Mouse (Mus musculus) small intestine, adult 10 weeks (tissue): ENCODE measurements around the gene Olfr1555-ps1. TPM values are rescaled to one million over a fixed set of nuclear protein-coding genes. Genes with fewer than 3 reads are reported as not detected.

Experiments used
- polyA plus RNA-seq: library from polyadenylated mRNA; stranded (reverse); fragments of 350-450 nt; fragmentation: Illumina TruSeq; extraction: RNeasy Lipid Tissue Mini Kit (QIAGEN cat#74804); gene quantifications from one replicate; pipeline ENCODE4 v1.2.3, GENCODE M21; 2014; ENCODE audit warnings: low replicate concordance

Gene Olfr1555-ps1
- polyA plus RNA-seq: not detected

DNA sequence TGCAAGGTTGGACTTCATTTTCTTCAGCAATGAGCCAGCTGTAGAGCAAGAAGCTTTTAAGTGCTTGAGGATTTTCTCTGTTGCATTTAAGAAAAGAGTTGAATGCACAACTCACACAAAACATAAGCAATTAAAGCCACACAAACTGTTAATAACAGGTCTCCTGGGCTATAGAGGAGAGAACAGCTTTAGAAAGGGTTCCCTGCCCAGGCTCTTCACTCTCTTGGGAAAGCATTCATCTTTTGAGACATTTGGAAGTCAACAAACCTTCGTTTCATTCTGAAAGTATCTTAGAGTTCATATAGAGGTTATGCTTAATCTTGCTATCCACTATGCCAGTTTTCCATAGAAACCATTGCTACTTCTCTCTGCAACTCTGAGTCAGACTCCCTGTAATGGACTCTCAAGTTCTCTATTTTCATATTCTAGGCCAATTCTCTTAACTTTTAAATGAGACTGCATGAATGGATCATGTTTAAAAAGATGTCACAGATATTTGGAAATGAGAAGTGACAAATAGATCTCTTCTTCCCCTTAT, at the start of gene Olfr1555-ps1:
Gene Olfr1555-ps1 (minus strand): TSS at position 51 of the 538 bp plus-strand sequence.

DNA sequence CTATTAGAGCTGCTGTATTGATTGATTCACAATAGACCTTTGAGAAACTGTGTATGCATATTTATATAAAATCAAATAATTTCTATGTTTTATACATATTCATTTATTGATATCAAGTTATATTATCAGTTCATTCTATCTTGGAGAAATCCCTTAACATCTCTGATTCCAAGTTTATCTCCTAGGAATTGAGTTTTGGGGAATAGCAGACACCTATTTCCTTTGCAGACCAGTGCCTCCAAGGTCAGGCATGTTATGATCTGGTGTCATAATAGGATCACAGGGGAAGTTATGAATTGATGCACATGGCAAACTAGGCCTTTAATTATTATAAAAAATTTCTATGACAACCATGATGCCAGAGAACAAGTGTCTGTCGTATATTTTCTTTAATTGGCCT, 30.4 kb upstream of the Olfr1555-ps1 start, which contains the start of gene Olfr1431:
Gene Olfr1431 (plus strand): TSS at position 301 of the 400 bp plus-strand sequence.

DNA sequence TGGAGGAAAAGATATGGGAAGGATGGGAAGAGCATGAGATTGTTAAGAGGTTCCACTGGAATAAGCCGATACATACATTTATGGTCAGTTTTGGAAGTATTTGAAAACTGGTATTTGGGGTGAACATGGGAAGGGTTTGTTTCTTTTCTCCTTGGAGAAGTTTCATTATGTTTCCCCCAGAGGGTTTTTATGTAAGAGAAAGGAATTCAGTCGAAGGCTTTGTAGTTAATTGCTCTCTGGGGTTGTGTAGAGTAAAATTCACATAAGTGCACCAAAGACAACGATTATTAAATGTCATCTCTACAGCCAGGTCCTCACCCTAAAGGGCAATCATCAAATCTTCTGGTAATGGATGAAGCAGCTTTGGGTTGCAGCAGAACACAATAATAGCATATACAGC, 46.8 kb downstream of the Olfr1555-ps1 start, which contains the start of gene Olfr76:
Gene Olfr76 (minus strand): TSS at position 101 of the 400 bp plus-strand sequence.

DNA sequence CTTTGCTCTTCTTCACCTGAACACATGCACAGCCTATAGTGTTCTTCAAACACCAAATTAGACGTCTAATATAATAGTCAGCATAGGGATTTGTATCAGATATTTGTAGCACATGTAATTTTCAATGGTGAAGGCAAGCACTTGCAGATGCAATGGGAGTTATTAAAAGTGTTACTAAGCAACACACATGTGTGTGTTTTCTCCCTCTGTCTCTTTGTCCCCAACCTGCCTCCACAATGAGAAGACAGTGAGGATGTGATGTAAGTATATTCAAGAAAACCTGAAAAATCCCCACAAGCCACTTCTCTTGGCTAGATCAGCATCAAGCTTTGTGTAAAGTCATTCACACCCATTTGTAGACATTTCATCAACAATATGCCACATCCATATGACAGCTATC, 54.1 kb downstream of the Olfr1555-ps1 start, which contains the start of gene Olfr1428:
Gene Olfr1428 (minus strand): TSS at position 101 of the 400 bp plus-strand sequence.

Other genes starting within 250 kb of the Olfr1555-ps1 start
- gene Osbp, start 204.2 kb downstream of the Olfr1555-ps1 start, polyA plus RNA-seq: 27.3 TPM
- gene Olfr1423, start 128.8 kb downstream of the Olfr1555-ps1 start, polyA plus RNA-seq: not detected
- gene Olfr1424, start 107.4 kb downstream of the Olfr1555-ps1 start, polyA plus RNA-seq: not detected
- gene Olfr1425, start 92.4 kb downstream of the Olfr1555-ps1 start, polyA plus RNA-seq: not detected
- gene Olfr1426, start 78.1 kb downstream of the Olfr1555-ps1 start, polyA plus RNA-seq: not detected
- gene Olfr1427, start 66.8 kb downstream of the Olfr1555-ps1 start, polyA plus RNA-seq: not detected
- not detected for gene Olfr1428, start 54.2 kb downstream of the Olfr1555-ps1 start, polyA plus RNA-seq
- gene Olfr76, start 46.9 kb downstream of the Olfr1555-ps1 start, polyA plus RNA-seq: not detected
- not detected for gene Olfr1431, start 30.5 kb upstream of the Olfr1555-ps1 start, polyA plus RNA-seq
- gene Olfr1432, start 62.5 kb upstream of the Olfr1555-ps1 start, polyA plus RNA-seq: not detected
- not detected for gene Olfr262, start 71.5 kb upstream of the Olfr1555-ps1 start, polyA plus RNA-seq
- gene Olfr235, start 90.9 kb upstream of the Olfr1555-ps1 start, polyA plus RNA-seq: not detected
- not detected for gene Olfr1434, start 109.7 kb upstream of the Olfr1555-ps1 start, polyA plus RNA-seq
- not detected for gene Olfr1436, start 129.0 kb upstream of the Olfr1555-ps1 start, polyA plus RNA-seq
- not detected for gene Olfr1437, start 155.0 kb upstream of the Olfr1555-ps1 start, polyA plus RNA-seq
- not detected for gene Olfr1438-ps1, start 165.8 kb upstream of the Olfr1555-ps1 start, polyA plus RNA-seq
- gene Olfr1440, start 217.2 kb upstream of the Olfr1555-ps1 start, polyA plus RNA-seq: not detected
- not detected for gene Olfr1441, start 247.3 kb upstream of the Olfr1555-ps1 start, polyA plus RNA-seq